Mouse (Mus musculus) cortical plate, adult 2 months (tissue): ENCODE results near the gene Top2a.

Experiments used
- CTCF ChIP-seq: fragments of 200-500 bp; IDR thresholded peaks from 2 replicates; pipeline ENCODE4 v1.5.1; 2011; ENCODE audit warnings: mild to moderate bottlenecking, control low read depth, low read length; ENCODE audit not compliant: insufficient read depth; ENCODE audit errors: extremely low read depth
- POLR2A ChIP-seq: fragments of 200-500 bp; IDR thresholded peaks from 2 replicates; pipeline ENCODE4 v1.6.1; 2011; ENCODE audit warnings: mild to moderate bottlenecking, low read length, control low read depth; ENCODE audit not compliant: insufficient read depth; ENCODE audit errors: extremely low read depth

GRCm38 (mm10) chr11:99068455-99068854 is 44.5 kb upstream of the Top2a start:
- TF ChIP-seq CTCF, result no peak
- no peak for TF ChIP-seq POLR2A
